Mouse (Mus musculus): ENCODE measurements around the gene Rab6a.
A peak's percentile ranks its signal among the peaks of the same experiment; 100 is the strongest.

Gene Rab6a

GRCm38 (mm10) chr7:100624538-100624937 lies 17.3 kb downstream of the Rab6a start:
- no peak for DNase-seq

GRCm38 (mm10) chr7:100637657-100638056 lies 30.4 kb downstream of the Rab6a start:
- no peak for DNase-seq

GRCm38 (mm10) chr7:100642413-100642812 lies 35.2 kb downstream of the Rab6a start:
- no peak for DNase-seq

- peak; percentile 56 to 63 for DNase-seq
Observed at GRCm38 (mm10) chr7:100645147-100645546, 37.9 kb downstream of the Rab6a start.

GRCm38 (mm10) chr7:100649095-100649494 lies 41.9 kb downstream of the Rab6a start:
- no peak for DNase-seq

GRCm38 (mm10) chr7:100649826-100650225 lies 42.6 kb downstream of the Rab6a start:
- no peak for DNase-seq

GRCm38 (mm10) chr7:100650421-100650820 lies 43.2 kb downstream of the Rab6a start:
- no peak for DNase-seq

- DNase-seq: no peak
Observed at GRCm38 (mm10) chr7:100651011-100651410, 43.8 kb downstream of the Rab6a start.

- DNase-seq: no peak
Observed at GRCm38 (mm10) chr7:100653480-100654266, 46.5 kb downstream of the Rab6a start.

- no peak for DNase-seq
Observed at GRCm38 (mm10) chr7:100654441-100654840, 47.2 kb downstream of the Rab6a start.

- DNase-seq: peak in 1 of 2 experiments; percentile 33
Observed at GRCm38 (mm10) chr7:100656739-100657138, 49.5 kb downstream of the Rab6a start.

- no peak for DNase-seq
Observed at GRCm38 (mm10) chr7:100658093-100658578, 50.9 kb downstream of the Rab6a start.

GRCm38 (mm10) chr7:100661264-100661663 lies 54.1 kb downstream of the Rab6a start:
- DNase-seq: no peak

GRCm38 (mm10) chr7:100662231-100662630 lies 55.0 kb downstream of the Rab6a start, which contains the start of gene Plekhb1:
TSS of gene Plekhb1 (minus strand) at chr7:100662414.
- DNase-seq: no peak

GRCm38 (mm10) chr7:100663190-100663589 lies 56.0 kb downstream of the Rab6a start:
- DNase-seq: peak; percentile 87 to 89

- DNase-seq: no peak
Observed at GRCm38 (mm10) chr7:100663729-100664304, 56.6 kb downstream of the Rab6a start.

GRCm38 (mm10) chr7:100670646-100671045 lies 63.4 kb downstream of the Rab6a start:
- DNase-seq: no peak

- no peak for DNase-seq
Observed at GRCm38 (mm10) chr7:100673452-100673851, 66.2 kb downstream of the Rab6a start.

- no peak for DNase-seq
Observed at GRCm38 (mm10) chr7:100674941-100675340, 67.7 kb downstream of the Rab6a start.

GRCm38 (mm10) chr7:100678052-100678451 lies 70.8 kb downstream of the Rab6a start:
- no peak for DNase-seq

- no peak for DNase-seq
Observed at GRCm38 (mm10) chr7:100678948-100679880, 72.0 kb downstream of the Rab6a start.

GRCm38 (mm10) chr7:100681132-100681531 lies 73.9 kb downstream of the Rab6a start:
- no peak for DNase-seq

GRCm38 (mm10) chr7:100683241-100683640 lies 76.0 kb downstream of the Rab6a start:
- no peak for DNase-seq
